Mouse (Mus musculus) olfactory bulb, adult 2 months (tissue): ENCODE measurements at regions not wholly inside any gene's neighbourhood (a gene's known extent, or its start where the extent isn't known, plus 50 kb on each side); places are given as distances from the start of the nearest gene placed in this dataset.

Source experiments
- H3K27ac ChIP-seq: fragments of 200-500 bp; 2 replicates; pipeline ENCODE4 v1.5.1; 2012; ENCODE audit warnings: low read depth, low read length; ENCODE audit not compliant: insufficient read depth
- H3K4me1 ChIP-seq: fragments of 200-500 bp; 2 replicates; pipeline ENCODE4 v1.6.1; 2012; ENCODE audit warnings: low read length; ENCODE audit not compliant: control insufficient read depth, insufficient read depth
- H3K4me3 ChIP-seq: fragments of 200-500 bp; 2 replicates; pipeline ENCODE4 v1.5.1; 2012; ENCODE audit warnings: mild to moderate bottlenecking, low read depth, low read length, moderate library complexity; ENCODE audit not compliant: insufficient read depth
- CTCF ChIP-seq: fragments of 200-500 bp; IDR thresholded peaks from 2 replicates; pipeline ENCODE4 v1.5.1; 2012; ENCODE audit warnings: low read depth, mild to moderate bottlenecking, low read length, moderate library complexity; ENCODE audit not compliant: insufficient read depth
- POLR2A ChIP-seq: fragments of 200-500 bp; IDR thresholded peaks from 2 replicates; pipeline ENCODE4 v1.6.1; 2012; ENCODE audit warnings: mild to moderate bottlenecking, low read depth, low read length, moderate library complexity; ENCODE audit not compliant: insufficient read depth
- WGBS: fragments of 180-500 bp; shearing (Covaris S2); methylation state at CpG from one replicate; pipeline ENCODE4 v1.1.7; 2018; 5-methylcytosine and 5-hydroxymethylcytosine counted together

DNA sequence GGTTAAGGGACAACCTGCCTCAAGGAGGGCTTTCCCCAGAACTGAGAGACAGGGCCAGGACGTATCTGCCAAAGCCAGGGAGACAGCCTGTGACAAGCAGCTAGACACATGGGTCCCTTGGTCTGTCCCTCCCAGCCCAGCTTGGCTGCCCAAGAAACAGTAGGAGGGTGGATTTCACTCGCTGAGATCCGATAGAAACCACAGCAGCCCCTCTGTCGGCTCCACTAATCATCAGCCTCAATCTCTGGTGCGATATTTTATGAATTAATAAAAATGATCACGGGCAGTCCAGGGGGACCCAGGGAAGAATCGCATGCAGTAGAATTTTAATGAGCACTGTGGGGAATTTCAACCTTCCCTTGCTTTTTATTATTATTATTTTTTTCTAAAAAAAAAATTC lies 261.0 kb upstream of the Tle3 start:
- 62% methylated on average over 7 of the region's 7 CpGs for WGBS
- Histone ChIP-seq H3K27ac (no peak overlapping the region), H3K4me3 (no peak overlapping the region), H3K4me1 (peaks cover 3% of the 10 kb centered on the region; the same call in 1 of the 2 replicates)
- TF ChIP-seq CTCF (no peak), POLR2A (no peak)

DNA sequence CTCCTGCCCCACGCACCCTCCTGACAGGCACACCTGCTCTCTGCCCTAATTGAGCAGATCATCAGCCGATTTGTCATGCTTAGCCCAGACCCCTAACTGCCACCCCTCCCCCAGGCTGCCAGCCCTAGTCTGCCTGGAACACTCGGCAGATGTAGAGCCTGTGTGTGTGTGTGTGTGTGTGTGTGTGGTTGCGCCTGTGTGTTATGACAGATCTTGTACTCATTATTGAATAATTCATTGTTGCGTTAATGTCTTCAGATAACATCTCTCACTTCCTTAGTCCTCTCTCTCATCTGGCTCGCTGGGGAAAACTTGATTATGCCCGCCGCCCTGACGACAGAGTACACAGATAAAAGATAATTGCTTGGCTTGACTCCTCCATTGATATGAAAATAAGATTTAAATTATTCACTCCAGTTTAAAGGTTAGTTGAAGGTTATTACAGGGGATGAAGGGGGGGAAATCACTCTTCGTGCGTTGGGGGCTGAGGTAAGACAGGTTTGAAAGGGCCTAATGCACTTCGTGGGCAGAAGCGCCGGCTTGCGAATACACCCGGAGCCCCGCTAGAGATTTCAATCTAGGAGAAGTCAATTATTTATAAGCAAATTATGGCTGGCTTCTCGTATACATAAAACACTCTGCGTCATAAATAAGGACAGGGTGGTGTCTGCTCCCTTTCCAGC lies 260.3 kb upstream of the Tle3 start:
- Histone ChIP-seq H3K27ac (no peak overlapping the region), H3K4me3 (no peak overlapping the region), H3K4me1 (peaks cover 3% of the 10 kb centered on the region; the same call in 1 of the 2 replicates)
- TF ChIP-seq POLR2A (no peak), CTCF (no peak)
- 75% methylated on average over 19 of the region's 19 CpGs for WGBS

DNA sequence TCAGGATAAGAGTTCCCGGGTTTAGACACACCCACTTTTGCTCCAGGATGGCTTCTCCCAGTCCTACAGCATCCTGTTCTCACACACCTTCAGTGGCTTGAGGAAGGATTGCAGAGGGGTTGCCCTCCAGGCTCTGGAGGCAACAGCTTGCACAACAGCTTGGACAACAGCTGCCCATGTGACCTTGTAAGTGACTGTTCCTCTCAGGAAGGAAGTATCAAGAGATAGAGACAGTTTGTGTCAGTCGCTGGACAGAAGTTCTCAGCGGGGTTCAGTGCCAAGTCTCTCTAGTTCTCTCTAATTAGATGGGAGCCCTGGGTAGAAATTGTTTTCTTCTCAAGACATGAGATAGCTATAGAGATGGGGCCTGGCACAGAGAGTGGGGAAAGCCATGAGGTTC lies 252.9 kb upstream of the Tle3 start:
- TF ChIP-seq CTCF (no peak), POLR2A (no peak)
- H3K4me1 ChIP-seq = peaks cover 8% of the 10 kb centered on the region
- H3K4me3 ChIP-seq = no peak overlapping the region
- WGBS = 90% methylated on average over 3 of the region's 3 CpGs
- no peak overlapping the region for H3K27ac ChIP-seq

DNA sequence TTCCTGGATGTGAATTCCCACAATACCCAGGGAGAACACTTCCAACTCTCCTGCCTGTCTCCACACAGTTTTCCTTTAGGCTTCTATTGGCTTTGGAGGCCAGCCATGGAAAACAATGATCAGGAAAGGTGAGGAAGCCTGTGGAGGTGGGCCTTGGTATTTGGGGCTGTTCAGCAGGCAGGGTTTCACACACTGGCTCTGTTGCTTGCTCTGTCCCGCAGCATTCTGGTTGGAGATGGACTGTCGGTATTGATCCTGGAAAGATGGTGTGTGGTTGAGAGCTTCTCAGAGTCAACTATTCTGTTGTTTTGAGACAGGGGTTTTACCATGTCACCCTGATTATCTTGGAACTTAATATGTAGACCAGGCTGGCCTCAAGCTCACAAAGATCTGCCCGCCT lies 251.6 kb upstream of the Tle3 start:
- 95% methylated on average over 3 of the region's 3 CpGs for WGBS
- Histone ChIP-seq H3K27ac (no peak overlapping the region), H3K4me1 (peaks cover 8% of the 10 kb centered on the region), H3K4me3 (no peak overlapping the region)
- TF ChIP-seq CTCF (no peak), POLR2A (no peak)

DNA sequence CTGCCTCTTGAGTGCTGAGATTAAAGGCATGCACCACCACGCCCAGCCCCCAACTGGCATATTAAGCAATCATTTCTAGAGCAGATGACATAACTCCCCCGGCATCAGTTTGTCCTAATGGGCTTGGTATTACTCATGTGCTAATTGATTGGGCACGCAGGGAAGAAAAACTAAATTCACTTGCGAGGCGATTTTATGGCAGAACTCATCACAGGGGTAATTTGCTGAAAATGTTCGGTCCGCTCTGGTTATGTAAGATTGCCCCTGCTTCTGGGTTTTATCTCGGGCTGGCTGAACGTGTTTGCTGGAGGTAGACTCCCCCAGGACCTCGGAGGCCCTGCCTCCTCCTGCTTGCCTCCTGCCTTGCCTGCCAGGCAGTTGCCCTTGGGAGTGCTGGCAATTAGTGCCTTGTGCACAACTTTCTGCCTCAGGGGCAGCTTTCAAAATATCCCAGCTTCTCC lies 251.2 kb upstream of the Tle3 start:
- peaks cover 8% of the 10 kb centered on the region for H3K4me1 ChIP-seq
- no peak overlapping the region for H3K4me3 ChIP-seq
- TF ChIP-seq POLR2A (no peak), CTCF (no peak)
- H3K27ac ChIP-seq = no peak overlapping the region
- 45% methylated on average over 10 of the region's 10 CpGs for WGBS

DNA sequence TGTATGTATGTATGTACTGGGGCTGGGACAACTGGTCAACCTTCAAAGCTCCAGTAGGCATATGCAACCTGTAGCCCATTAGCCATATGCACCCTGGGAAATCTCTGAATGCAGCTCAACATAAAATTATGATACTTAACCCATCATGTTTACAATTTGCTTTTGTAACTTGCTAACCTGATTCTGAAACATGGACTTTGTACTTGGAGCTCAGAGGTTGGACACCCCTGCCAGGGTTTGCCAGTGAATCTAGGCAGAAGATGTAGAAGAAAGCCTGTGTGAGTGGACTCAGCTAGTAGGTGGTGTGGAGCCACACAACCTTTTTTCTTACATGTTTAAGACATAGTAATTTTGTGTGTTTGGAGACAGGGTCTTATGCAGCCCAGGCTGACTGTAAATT lies 248.7 kb upstream of the Tle3 start:
- TF ChIP-seq POLR2A (no peak), CTCF (no peak)
- Histone ChIP-seq H3K27ac (no peak overlapping the region), H3K4me1 (peaks cover 8% of the 10 kb centered on the region), H3K4me3 (no peak overlapping the region)

DNA sequence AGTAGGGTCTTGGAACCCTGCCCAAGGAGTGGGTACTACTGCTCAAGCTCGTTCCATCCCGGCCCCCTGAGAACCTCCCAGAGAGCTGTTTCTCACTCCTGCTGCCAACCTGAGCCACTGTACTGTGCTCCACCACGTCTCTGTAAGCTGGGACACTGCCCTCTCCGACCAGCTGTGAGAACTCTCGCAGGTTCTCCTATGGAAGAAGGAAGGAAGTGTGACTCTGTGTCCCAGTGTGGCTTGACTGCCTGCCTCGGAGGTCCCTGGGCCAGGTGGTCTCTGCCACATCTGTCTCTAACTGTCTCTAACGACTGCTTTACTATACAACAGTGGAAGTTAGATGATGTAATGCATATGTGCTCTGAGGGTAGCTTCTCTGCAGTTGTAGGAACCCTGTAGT lies 246.4 kb upstream of the Tle3 start:
- 71% methylated on average over 7 of the region's 7 CpGs for WGBS
- Histone ChIP-seq H3K4me3 (no peak overlapping the region), H3K27ac (no peak overlapping the region), H3K4me1 (peaks cover 8% of the 10 kb centered on the region)
- TF ChIP-seq POLR2A (no peak), CTCF (no peak)

DNA sequence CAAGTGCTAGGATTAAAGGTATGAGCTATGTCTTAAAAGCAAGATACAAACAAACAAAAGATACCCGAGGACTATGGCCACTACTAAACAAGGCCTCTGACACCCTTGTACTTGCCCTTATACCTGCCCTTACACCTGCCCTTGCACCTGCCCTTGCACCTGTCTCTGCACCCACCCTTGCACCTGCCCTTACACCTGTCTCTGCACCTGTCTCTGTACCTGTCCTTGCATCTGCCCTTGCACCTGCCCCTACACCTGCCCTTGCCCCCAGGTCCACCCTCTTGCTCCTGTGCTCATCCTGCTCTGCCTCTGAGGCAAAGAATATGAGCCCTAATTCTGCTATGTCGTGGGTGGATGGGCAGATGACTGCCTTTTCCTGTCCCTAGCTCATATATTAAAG lies 244.1 kb upstream of the Tle3 start:
- no peak overlapping the region for H3K27ac ChIP-seq
- H3K4me3 ChIP-seq = no peak overlapping the region
- TF ChIP-seq CTCF = no peak
- no peak for TF ChIP-seq POLR2A
- WGBS = 88% methylated on average over 2 of the region's 2 CpGs
- 0 out of 2 replicates have a peak, but pooled peaks cover 2% of the 10 kb centered on the region for H3K4me1 ChIP-seq

DNA sequence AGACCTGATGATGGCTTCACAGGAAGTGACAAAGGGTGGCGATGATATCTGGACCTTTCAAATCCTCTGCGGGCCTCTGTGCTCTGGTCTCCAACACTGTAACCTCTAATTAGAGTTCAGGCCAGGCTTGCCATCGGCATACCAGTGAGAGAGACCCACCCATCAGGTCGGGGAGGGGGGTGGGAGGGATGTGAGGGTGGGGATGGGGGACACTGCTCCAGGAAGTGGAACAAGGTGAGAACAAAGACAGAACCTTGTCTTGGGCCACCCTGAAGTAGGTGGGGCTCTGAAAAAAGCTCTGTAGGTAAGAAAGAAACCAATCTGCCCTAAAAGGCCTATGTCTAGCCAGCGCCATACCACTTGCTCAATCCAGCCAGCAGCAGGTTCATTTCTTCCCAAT lies 243.0 kb upstream of the Tle3 start:
- Histone ChIP-seq H3K27ac (no peak overlapping the region), H3K4me1 (0 out of 2 replicates have a peak, but pooled peaks cover 2% of the 10 kb centered on the region), H3K4me3 (no peak overlapping the region)
- TF ChIP-seq POLR2A (no peak), CTCF (no peak)
- 85% methylated on average over 5 of the region's 5 CpGs for WGBS
